Mouse (Mus musculus) small intestine, adult 2 months (tissue): Measurements from ENCODE around the gene Eif3l.

Experiments used
- CTCF ChIP-seq: fragments of 200-500 bp; IDR thresholded peaks from 2 replicates; pipeline ENCODE4 v1.5.1; 2012; ENCODE audit warnings: low read depth, mild to moderate bottlenecking, control low read depth, inconsistent platforms, low read length, moderate library complexity, mixed read lengths; ENCODE audit not compliant: insufficient replicate concordance, insufficient read length; ENCODE audit errors: extremely low read depth
- POLR2A ChIP-seq: fragments of 200-500 bp; IDR thresholded peaks from 2 replicates; pipeline ENCODE4 v1.6.1; 2012; ENCODE audit warnings: low read depth, mild to moderate bottlenecking, control low read depth, inconsistent platforms, low read length, moderate library complexity

- no peak for TF ChIP-seq CTCF
- TF ChIP-seq POLR2A, result no peak
Observed at GRCm38 (mm10) chr15:79107966-79108365, 33.0 kb downstream of the Eif3l start.
